Comparison of ENCODE assay signal across 7 mouse cellular contexts in the genomic region with DNA sequence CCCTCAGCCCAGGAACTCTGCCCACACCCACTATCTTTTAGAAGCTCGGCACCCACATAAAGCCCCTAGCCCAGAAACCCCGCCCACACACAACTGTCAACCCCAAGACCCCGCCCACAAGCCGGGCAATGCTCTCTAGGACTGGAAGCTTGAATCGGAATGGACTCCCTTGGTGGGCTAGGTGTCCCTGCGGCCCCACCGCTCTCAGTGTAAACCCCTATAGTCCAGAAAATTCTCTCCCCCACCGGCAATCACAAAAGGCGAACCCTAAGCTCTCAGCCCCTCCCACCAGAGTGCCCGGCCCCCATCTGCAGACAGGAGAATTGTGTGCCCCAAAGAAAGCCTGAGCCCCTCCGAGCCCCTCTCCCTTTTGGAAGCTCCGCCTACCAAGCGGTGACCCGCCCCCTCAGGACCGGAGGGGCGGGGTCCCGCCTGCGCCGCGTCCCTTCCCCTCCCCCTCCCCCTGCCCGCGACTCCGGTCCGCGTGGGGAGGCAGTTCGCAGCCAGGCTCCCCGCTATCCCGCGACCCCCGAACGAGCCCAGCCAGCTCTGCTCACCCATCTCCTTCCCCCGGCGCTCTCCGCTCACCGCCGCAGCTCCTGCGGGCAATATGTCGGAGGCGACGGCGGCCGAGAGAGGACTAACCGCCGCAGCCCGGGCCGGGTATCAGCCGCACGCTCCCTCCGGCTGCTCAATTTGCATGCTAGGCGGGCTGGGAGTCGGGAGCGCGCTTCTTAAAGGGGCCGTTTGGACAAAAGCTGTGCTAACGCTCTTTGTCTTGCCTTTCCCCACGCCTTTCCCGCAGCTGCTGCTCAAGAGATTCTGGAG. TPM values are rescaled to one million over a fixed set of nuclear protein-coding genes. Genes with fewer than 3 reads are reported as not detected.
A peak's percentile ranks its signal among the peaks of the same experiment; 100 is the strongest.
DNase-seq lines count a peak whose midpoint lies in the region; ATAC-seq lines count a peak whose summit lies in the region.

Gene Tmem39b (minus strand): TSS at position 681 of the 828 bp plus-strand sequence.

- DNase-seq in adrenal gland, adult 18-20 months (ENCODE audit: low spot score in 2 of 2): peak; percentile 85 to 87
- peak; percentile 97 for DNase-seq in embryo, embryonic 11 days
- peak; percentile 82 to 86 for DNase-seq in gastrocnemius, postnatal 36 days
- peak; percentile 92 to 95 for DNase-seq in left cerebral cortex, postnatal 25 days (ENCODE audit: low spot score in 2 of 2)
- DNase-seq in midbrain, embryonic 10.5 days (ENCODE audit: low spot score): peak; percentile 97
- peak; percentile 88 for DNase-seq in right cerebral cortex, postnatal 4 days

- peaks cover 7% of the 10 kb centered on the region for H3K4me1 ChIP-seq in intestine, embryonic 15.5 days (replicated peaks)
- H3K4me1 ChIP-seq in midbrain, embryonic 10.5 days: peaks cover 23% of the 10 kb centered on the region

- H3K27ac ChIP-seq in intestine, embryonic 15.5 days: peak within 1 kb of the TSS; percentile 69
- peak within 1 kb of the TSS; percentile 96 for H3K27ac ChIP-seq in midbrain, embryonic 10.5 days (replicated peaks)

- no peaks in the 10 kb centered on the region for H3K27me3 ChIP-seq in intestine, embryonic 15.5 days (replicated peaks)
- no peaks in the 10 kb centered on the region for H3K27me3 ChIP-seq in midbrain, embryonic 10.5 days (ENCODE audit: low read depth, poor library complexity, severe bottlenecking)

- H3K4me2 ChIP-seq in intestine, embryonic 15.5 days (replicated peaks): peak within 1 kb of the TSS; percentile 83

- ATAC-seq in intestine, embryonic 15.5 days: peak; percentile 91

- under 1% methylated on average over 57 of the region's 57 CpGs for WGBS in intestine, embryonic 15.5 days
- WGBS in midbrain, embryonic 10.5 days: under 1% methylated on average over 57 of the region's 57 CpGs

- peak within 1 kb of the TSS; percentile 75 for H3K4me3 ChIP-seq in intestine, embryonic 15.5 days (replicated peaks)
- H3K4me3 ChIP-seq in midbrain, embryonic 10.5 days: peak within 1 kb of the TSS; percentile 81

- no peaks in the 10 kb centered on the region for H3K9me3 ChIP-seq in intestine, embryonic 15.5 days
- H3K9me3 ChIP-seq in midbrain, embryonic 10.5 days (replicated peaks): no peaks in the 10 kb centered on the region

- H3K9ac ChIP-seq in intestine, embryonic 15.5 days: peak within 1 kb of the TSS; percentile 63

- H3K36me3 ChIP-seq in intestine, embryonic 15.5 days: peaks cover 12% of the 10 kb centered on the region
- H3K36me3 ChIP-seq in midbrain, embryonic 10.5 days: peaks cover 38% of the 10 kb centered on the region

- intact Hi-C loops in gastrocnemius, postnatal 36 days (cut with DNase I): no loop called here
- intact Hi-C loops in left cerebral cortex, postnatal 25 days (cut with DNase I): loop anchor here (1.0 kb wide), 1 partner anchor 24 kb away; the partner anchor contains the start of gene Kpna6

RNA-seq across cellular contexts. Expression of gene Tmem39b, which starts in this region (rescaled TPM):
- total RNA-seq in adrenal gland, adult 18-20 months (2021): 10 to 100 TPM; 11.7 to 13.0 TPM
- 1 to 10 TPM; 2.5 to 3.3 TPM for total RNA-seq in gastrocnemius, postnatal 36 days (2021)
- 9.3 and 9.4 TPM in 2 replicates for polyA plus RNA-seq in intestine, embryonic 15.5 days (2015; fragmentation: Nextera tagmentation; extraction: Ambion mirVana)
- 10 to 100 TPM; 13.0 to 13.4 TPM for total RNA-seq in left cerebral cortex, postnatal 25 days (2021)
- polyA plus RNA-seq in midbrain, embryonic 10.5 days (2016; fragmentation: Nextera tagmentation; extraction: Ambion mirVana): 15.1 and 17.4 TPM in 2 replicates

Comparison
In these comparisons a context has a peak if more than half of its experiments do, and no peak if none do; other contexts are left out.
1. Peak in every context shown above with its lines: DNase-seq, ATAC-seq, H3K4me3 ChIP-seq and H3K27ac ChIP-seq.